Mouse (Mus musculus) heart, postnatal 36 days (tissue): Measurements from ENCODE around the gene Slco3a1. TPM values are rescaled to one million over a fixed set of nuclear protein-coding genes. Genes with fewer than 3 reads are reported as not detected.

Source experiments
- DNase-seq, 2 experiments: peaks; one replicate each; pipeline ENCODE4 v3.0.0; 2021 to 2022
- intact Hi-C: fragments of 180-260 bp; cut with DNase I; formaldehyde crosslinking; loops from one replicate; pipeline ENCODE4 v1.15.1; 2025
- total RNA-seq, 2 experiments: library from RNA; stranded (reverse); gene quantifications; 2 replicates each; pipeline ENCODE4 v1.2.3; 2021

Slco3a1 gene
- total RNA-seq, 2 experiments from 2014 or later, result 105 to 116 TPM

DNA sequence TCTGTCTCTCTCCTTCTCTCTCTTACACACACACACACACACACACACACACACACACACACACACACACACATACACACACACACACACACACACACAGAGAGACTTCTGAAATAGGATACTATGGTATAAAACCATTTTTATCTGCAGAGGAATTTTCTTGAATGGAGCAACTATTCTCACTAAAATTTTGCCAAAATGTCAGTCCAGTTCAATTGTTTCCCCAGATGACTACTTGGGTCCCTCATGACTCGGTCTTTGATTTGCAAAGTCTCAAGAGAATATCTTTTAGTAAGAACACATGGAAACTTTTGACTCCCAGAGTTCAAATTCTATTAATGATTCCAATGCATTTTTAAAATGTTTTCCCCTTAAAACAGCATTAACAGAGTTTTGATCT, 60.8 kb downstream of the Slco3a1 start:
- intact Hi-C loops, result no loop called here
- no peak for DNase-seq

DNA sequence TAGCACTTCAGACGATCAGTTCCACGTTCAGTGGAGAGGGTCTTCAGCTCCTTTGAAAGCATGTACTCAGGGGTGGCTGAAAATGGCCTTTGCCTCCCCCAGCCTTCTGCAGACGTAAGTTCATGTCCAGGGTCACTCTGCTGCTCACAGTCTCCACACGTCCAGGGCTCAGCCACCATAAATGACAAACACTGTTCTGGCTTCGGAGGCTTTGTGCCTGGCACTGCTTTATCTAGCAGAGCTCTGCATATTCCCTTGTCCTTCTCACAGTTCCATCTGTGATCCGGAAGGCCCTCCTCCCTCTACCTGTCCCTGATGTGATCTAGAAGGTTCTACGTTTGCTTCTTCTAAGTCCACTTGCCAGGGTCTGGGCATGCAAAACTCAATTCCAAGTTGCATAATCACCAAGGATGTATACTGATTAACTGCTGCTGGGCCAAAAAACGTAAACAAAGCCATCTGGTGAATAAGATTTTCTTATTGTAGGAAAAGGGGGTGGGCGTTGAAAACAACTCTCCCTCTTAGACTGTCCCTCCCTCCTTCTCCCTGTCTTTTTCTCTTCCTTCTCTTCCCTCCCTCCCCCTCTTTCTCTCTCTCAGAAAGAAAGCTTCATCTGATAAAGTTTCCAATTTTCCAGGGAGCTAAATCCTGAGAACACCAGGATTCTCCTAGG, 62.8 kb downstream of the Slco3a1 start:
- intact Hi-C loops, result no loop called here
- DNase-seq, result no peak

DNA sequence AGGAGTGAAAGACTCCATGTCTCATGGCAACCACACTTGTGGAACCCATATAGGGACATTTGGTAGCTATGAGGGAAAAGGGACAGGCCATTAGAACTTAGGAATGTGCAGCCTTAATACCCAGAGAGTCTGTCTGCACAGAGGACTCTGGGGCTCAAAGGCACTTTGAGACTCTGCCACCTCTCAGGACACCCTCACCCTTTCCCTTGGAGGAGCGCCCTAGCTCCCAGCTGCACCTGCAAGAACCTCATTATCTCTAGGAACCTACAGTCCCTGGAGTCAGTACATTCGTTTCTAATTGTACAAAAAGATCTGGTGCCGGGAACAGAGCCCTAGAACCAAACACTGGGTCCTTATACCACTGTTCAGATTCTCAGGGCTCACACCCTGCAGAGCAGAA, 66.4 kb downstream of the Slco3a1 start:
- DNase-seq, result no peak

DNA sequence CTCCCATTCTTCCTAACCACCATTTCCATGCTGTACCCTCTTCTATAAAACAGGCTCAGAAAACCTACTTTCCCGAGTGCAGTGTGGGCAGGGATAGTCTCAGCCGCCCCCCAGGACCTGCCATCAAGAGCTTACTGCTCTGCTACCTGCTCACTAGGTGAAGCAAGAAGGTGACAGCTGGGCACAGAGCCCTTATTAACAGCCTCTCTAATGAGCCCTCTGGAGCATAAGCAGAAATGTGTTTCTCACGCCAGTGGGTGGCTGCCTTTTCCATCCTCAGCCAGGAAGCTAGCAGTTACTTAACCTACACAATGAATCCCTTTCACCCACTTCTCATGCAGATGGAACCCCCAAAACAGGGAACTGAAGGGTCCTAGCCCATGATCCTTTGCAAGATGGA, 66.9 kb downstream of the Slco3a1 start:
- intact Hi-C loops, result no loop called here
- no peak for DNase-seq

More for the DNA sequence above, 66.4 kb downstream of the Slco3a1 start:
- intact Hi-C loops, result no loop called here

DNA sequence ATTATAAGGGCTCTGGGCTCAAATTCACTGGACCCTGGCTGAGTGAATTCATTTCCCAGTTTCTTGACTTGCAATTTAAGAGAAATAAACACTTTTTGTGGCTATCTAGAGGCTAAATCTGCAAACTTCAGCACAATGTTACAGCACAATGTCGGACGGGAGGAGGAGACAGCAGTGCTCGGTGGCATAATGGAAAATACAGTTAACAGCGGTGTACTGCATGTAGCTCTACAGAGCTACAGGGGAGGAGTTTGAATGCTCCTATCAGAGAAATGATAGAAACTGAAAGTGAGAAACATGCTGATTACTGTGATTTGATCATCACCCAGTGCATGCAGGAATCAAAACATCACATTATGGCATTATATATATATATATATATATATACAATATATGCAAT, 68.5 kb downstream of the Slco3a1 start:
- intact Hi-C loops, result no loop called here
- no peak for DNase-seq

DNA sequence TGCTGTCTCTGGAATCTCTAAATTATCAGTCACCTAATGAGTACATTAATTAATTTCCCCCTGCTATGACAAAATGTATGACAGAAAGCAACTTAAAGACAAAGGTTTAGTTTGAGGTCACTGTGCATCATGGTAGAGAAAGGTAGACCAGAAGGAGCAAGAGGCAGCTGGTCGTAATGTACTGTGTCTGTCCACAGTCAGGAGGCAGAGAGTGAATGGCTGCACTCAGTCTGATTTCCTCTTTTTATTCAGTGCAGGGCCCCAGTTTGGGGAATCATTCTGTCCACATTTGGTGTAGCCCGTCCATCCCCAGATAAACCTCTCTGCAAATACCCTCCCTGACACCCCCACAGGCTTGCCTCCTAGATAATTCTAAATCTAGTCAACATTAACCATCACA, 68.9 kb downstream of the Slco3a1 start:
- no peak for DNase-seq

DNA sequence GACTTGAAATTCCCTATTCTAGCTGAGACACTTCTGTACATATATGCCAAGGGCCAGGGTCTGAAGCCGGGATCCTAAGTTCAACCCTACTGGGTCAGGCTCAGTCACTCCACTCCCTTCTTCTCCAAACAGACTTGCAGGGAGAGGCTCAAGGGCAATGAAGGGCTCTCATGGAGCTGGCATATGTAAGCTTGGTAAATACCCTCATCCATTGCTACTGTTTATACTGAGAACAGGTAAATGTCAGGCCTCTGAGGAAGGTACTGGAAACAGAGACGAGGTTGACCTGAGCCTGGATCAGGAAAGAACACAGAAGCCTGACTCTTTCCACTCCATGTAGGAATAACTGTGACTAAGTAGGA, 70.6 kb downstream of the Slco3a1 start:
- no peak for DNase-seq
- intact Hi-C loops, result no loop called here

More for the DNA sequence above, 68.9 kb downstream of the Slco3a1 start:
- intact Hi-C loops, result no loop called here

DNA sequence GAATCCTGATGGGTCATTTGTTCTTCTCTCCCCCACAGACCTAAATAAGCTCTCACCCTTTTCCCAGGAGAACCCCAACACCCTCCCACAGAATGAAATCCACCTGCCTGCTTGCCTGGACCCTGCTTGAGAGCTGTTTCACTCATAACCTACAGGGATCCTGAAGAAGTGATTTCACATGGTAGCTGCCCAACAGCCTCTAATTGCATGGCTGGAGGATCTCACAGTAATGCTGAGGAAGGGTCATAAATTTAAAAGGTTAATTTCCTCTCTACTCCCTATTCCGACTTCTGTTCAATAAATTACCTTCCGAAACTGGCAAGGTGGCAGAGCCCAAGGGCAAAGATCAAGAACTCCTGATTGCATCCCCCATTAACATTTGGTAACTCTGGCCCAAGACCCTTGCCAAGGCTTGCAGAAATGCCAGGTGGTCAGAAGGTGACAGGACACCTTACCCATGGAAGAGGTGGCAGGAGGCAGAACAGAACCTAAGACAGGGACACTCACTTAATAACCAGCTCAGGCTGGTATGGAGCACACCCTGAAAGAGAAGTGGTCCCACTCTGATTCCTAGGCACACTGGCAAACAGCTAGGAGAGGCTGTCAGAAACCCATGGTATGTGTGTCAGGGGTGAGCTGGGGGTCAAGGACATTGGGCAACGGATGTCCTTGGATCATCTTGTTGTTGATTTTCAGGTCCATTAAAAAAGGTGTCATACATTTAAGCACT, 71.1 kb downstream of the Slco3a1 start:
- intact Hi-C loops, result no loop called here
- no peak for DNase-seq

DNA sequence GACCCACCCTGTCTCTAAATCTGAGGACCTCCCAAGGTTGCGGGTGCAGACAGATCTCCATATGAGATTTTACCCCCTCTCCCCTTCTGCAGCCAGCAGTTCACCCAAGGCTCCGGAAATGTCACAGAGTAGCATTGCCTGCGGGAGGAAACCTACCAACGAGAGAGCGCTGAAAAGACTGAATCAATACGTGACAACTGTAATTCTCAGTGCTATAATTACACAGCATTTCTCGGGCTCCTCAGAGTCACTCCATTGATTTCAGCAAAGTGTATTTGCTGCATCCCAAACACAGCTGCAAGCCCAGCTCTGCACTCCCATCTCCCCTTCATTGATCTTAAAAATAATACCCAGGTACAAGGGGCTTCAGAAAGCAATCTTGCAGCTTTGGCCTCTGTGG, 82.8 kb downstream of the Slco3a1 start:
- no peak for DNase-seq
- intact Hi-C loops, result no loop called here

DNA sequence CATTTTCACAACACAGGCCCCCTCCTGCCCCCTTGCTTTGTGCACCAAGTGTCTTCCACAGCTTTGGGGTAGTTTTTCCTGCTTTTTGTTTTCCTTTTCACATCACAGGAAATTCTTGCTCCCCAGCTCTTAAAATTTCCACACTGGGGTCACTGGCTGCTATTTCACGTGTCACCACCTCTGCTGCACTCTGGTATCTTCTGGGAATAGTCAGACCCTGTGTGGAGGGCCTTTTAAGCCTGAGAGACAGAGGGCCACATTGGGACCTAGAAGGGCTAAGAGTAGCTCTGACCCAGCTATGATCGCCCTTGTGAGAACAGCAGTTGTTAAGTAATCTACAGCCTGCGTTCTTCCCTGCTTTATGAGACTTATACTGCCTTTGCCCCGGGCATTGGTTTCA, 87.7 kb downstream of the Slco3a1 start:
- no peak for DNase-seq
- intact Hi-C loops, result no loop called here

DNA sequence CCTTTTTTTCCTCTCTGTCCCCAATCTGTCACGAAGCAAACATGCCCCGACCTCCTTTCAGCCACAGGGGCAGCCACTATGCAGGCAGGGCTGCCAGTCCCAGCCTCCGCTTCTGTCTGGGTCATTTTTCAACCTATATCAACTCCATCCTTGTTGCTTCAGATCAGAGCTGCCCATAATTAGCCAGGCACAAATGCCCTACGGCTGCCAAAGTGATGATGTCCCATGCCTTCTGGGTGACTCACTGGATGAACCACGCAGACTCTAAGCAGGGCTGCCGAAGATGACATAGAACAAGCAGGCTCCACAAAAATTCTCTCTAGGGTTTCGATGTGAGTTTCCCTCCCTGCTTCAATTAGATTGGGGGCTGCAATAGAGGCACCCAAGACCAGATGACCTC, 89.9 kb downstream of the Slco3a1 start:
- DNase-seq, result no peak
- intact Hi-C loops, result no loop called here

DNA sequence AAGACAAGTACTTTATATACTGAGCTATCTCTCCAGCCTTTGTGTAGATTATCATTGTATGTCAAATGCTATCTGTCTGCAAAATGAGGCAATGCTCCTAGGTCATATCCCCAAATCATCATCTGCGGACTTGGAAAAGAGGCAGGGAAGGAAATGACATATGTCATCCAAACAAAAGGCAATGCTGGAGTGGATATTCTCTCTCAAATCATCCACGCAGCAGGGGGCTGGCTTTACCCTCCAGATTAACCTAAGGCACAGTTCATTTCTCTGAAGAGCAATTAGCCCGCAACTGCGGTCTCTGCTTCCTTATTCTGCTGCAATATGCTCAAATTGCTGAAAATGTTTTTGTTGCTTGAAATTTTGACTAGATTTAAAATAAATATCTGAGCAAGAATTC, 92.1 kb downstream of the Slco3a1 start:
- intact Hi-C loops, result no loop called here

DNA sequence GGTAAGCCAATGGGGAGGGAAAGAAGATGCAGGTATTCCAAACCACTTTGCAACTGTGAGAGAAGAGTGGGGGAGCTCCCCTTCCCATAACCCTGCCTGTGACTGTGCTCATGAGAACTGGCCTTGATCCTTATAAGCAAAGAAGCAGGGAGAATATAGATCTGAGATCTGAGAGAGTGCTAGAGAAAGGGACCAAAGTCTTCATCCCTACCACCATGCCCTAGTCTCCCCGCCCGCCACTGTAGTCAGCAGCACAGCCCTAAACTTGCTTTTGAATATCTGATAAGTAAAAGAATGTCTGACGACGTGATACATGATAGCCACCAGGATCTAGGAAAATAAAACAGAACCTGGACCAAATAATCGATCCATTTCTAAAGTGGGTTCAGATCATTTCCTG, 92.8 kb downstream of the Slco3a1 start:
- no peak for DNase-seq
- intact Hi-C loops, result no loop called here

More for the DNA sequence above, 92.1 kb downstream of the Slco3a1 start:
- no peak for DNase-seq

DNA sequence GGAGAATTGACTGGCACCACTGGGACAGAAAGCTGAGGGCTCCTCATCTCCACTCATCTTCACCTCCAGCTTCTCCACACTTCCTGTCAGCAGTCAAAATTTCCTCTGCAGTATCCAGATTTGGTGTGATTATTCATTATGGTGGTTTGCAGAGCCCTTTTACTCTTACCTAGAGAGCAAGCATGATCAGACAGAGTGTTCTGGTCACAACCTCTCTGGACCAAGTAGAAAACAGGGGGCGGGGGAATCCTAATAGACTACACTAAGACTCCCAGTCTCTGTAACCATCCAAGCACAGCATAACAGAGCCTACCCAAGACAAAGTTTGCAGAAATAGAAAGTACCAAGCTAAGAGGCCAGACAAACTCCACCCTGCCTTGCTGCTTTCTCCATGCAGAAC, 93.4 kb downstream of the Slco3a1 start:
- no peak for DNase-seq
- intact Hi-C loops, result no loop called here

DNA sequence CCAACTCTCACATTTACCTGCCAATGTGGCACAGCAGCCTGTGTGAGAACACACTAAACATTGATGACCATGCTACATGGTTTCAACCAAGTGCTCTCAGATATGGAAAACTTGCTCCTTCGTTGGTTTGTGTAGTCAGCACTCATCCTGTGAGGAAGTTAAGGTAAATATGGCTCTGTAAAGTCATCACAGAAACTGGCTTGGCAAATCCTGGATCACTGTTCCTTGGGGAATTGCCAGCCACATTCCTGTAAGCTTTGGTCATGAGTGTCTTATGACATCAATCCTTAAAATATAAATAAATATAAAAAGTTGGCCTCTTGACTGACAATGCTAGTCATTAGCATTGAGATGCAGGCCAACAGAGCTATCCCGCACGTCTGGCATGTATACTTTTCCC, 94.8 kb downstream of the Slco3a1 start:
- intact Hi-C loops, result loop anchor here (2.0 to 5.0 kb wide), 2 partner anchors 79 to 92 kb away; partner anchors contain the start of gene Slco3a1
- DNase-seq, result peak; percentile 12 to 27

DNA sequence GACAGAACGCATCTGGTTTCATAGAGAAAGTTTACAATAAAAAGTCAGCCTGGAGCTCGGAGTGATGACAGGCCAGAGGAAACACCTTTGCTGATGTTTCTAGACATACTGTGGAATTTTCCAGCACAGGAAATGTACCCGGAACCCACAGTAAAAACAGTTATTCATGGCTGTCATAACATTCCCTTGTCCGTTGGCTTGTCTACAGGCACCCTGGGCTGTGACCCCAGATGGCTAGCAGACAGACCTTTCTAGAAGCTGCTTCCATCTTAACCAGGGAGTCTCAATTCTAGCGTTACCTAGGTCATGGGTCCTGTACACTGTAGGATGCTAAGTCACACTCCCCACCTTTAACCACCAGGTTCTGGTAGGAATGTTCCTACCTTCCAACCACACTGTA, 95.3 kb downstream of the Slco3a1 start:
- peak in 1 of 2 experiments; percentile 10 for DNase-seq
- intact Hi-C loops, result loop anchor here (2.0 to 5.0 kb wide), 2 partner anchors 78 to 93 kb away; partner anchors contain the start of gene Slco3a1

DNA sequence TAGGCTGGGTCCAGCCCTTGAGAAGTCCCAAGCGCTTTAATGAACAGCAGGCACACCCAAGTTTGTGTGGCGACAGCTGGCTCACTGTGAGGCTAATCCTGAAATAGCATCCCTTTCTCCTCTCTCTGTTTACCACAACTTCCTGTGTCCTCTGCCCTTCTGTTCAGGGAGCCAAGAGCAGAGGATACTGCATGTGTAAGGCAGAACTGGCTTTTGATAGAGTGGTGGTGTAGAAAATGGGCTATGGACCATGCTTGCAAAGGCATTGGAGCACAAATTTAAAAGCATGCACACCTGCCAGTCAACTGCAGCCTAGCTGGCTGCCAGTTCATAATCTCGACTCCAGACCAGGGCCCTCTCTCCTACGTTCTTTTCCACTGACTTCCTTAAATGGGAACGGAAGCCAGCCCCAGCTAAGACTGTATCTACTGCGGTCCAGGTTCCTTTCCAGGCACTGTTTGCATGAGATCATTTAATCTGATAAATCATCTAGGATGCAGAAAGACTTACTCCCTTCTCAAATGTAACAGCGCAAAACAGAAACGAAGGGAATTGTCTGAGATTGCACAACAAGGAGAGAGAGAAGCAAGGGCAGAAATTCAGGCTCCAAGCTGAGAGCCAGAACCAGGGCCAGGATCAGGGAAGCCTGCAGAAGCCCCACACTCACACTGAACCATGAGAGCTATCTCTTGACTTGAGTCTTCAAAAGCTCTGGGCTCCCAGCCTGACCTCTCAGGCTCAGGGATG, 95.9 kb downstream of the Slco3a1 start:
- peak; percentile 47 to 65 for DNase-seq
- intact Hi-C loops, result loop anchor here (2.0 to 5.0 kb wide), 2 partner anchors 78 to 94 kb away; partner anchors contain the start of gene Slco3a1

DNA sequence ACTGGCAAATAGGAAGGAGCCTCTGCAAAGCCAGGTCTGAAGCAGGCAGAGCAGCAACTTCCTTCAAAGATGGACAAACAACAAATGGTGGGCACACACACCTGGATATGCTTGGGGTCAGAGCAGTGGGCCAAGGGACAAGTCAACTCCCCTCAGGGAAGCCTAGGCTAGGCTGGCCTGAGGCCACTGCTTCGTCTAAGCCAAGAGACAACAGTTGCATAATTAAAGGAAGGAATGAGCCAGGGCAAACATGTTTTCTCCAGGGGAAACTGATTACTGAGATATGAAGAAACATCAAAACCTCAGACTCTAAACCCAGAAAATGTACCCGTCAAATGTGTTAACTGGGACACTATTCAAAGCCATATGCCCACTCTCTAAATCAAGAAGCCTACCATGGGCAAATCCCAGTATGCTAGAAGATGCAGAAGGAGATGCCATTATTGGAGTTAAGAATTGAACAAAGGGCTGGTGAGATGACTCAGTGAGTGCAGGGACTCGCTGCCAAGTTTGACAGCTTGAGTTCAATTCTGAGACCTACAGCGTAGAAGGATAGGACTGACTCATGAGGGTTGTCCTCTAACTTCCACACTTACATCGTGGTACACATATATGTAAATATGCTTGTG, 97.1 kb downstream of the Slco3a1 start:
- intact Hi-C loops, result loop anchor here (5.0 kb wide), 1 partner anchor 95 kb away; the partner anchor contains the start of gene Slco3a1
- peak; percentile 65 to 77 for DNase-seq

DNA sequence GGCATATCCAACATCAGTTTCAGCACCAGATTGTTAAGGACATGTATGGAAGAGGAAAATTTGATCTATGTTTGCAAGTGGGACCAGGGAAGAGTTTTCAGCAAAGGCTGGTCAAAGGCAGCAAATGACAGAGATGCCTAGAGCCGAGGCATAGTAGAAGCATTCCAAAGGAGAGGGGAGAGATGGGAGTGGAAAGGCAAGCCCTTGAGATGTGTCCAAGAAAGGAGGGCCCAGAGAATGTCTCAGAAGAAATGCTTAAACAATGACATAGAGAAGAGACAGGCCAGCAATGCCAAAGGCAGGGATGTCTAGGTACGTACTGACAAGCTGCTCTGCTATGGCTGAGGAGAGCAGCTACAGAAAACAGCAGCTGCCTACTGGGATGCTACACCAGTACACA, 97.8 kb downstream of the Slco3a1 start:
- no peak for DNase-seq
- intact Hi-C loops, result loop anchor here (5.0 kb wide), 1 partner anchor 96 kb away; the partner anchor contains the start of gene Slco3a1

DNA sequence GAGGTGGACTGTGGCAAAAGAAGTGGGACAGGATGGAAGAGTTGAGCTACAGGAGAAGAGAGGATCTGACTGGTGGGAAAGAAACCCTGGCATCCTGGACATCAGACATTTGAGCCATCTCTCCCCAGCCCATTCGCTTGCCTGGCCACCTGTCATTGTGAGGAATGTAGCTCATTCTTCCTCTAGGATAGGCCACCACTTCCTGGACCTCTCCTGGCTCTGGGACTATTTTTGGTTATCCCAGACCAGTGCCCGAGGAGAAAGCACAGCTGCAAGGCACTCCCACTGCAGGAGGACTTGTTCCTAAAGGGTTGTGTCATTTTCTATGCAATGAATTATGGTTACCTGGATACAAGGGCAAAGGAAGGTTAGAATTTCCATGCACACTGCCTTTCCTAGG, 103.5 kb downstream of the Slco3a1 start:
- intact Hi-C loops, result no loop called here
- no peak for DNase-seq

DNA sequence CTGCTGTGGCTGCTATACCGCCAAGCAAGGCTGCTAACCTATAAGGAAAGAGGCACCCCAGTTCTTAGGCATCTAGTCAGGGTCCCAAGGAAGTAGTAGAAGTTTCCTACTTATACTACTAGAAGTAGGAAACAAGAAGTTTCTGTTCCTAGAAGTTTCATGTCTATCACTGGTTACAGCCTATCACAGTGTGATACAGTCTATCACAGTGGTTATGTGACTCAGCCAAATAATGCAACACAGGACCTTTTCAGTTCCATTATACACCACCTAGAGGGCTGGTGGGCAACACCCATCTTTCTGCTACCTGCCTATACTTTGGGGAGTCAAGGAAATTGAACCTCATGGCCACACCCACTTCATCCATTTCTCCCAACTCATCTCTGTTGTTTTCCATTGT, 104.8 kb downstream of the Slco3a1 start:
- intact Hi-C loops, result no loop called here
- no peak for DNase-seq
